Mouse (Mus musculus) ovary, postnatal 14 days (tissue): ENCODE measurements around the gene Nudt7.

Experiments
- DNase-seq: peaks from one replicate; pipeline ENCODE4 v3.0.0; 2022; ENCODE audit warnings: low spot score

Gene Nudt7

DNA sequence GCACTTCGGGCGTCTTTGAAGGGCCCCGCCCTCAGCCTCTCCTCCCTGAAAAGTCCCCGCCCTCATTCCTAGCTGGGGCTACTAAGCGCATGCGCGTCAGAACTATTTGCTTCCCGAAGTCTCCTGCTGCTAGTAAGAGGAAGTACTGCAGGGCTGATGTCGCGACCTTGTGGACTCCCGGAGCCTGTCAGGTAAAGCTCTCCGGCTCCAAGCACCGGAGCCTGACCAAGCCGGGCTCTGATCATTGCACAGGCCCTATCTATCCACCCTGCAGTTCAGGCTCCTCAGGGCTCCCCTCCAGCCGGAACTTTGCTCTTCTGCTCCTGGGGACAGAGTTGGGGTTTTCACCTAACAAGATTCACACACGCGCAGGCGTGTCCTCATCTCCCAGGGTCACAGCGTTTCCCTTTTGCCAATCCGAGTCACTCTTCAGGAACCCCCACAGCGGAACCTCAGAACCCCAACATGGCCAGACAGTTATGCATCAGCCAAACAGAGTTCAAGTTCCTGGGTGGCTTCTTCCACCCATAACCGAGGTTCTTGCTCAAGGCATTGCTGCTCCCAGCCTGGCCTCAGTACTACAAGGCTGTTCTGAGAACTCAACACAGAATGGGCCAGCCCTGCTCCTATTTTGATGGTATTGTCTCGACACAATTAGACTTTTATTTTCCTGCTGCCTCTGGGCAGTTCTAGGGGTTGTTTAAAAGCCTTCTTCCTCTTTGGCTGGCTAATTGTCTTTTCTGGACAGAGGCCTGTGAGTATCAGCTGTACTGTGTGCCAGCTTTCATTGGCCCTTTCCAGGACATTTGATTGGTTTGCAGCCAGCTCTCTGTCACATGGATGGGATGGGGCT, at the start of gene Nudt7:
Gene Nudt7 (plus strand): TSS at position 48 of the 853 bp plus-strand sequence.
- peak; percentile 79 for DNase-seq

DNA sequence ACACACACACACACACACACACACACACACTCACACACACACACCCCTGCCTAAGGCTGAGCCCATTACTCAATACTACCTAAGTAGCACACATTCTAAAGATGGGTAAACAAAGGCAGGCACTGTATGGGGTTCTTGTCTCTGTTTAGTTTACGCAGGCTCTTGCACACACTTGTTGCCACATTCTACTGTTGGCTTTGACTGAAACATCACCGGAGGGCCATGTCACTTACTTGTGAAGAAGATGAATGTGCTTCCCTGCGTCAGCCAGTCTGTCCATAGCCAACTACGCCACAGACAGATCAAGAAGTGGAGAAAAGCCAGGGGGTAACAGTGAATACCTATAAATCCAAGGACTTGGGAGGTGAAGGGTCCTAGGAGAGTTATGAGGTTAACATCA, 45.4 kb upstream of the Nudt7 start:
- no peak for DNase-seq

DNA sequence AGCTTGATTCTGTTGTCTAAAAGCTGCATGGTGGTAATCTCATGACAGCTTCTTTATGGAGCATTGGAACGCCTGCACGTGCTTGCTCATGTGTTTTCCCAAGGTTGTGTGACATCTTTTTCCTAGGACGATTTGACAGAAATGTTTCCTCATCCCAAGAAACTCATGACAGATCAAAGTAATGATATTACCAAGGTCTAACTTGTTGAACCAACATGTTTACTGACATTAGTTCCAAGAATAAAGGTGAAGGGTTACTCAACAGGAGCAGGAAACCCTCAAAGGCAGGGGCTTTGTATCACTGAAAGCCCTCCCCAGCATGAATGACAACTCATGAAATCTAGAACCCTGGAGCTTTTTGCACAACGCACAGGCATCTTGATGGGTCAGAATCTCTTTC, 42.6 kb upstream of the Nudt7 start:
- DNase-seq, result no peak

DNA sequence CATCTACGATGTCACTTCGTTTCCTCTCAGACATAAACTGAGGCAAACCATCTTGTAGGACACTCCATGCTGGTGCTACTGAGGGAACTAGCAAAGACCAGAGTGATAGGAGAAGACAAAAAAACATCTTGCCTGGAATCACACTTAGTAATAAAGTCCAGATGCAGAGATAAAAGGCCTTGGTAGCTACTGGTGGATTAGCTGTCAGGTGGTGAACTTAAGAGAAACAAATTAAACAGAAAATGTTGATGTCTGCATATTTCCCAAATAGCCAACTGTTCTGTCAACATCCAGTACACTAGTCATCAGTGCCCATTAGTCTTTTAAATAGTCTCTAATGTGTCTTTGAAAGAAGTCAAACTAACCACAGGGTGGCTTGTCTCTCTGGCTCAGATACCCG, 40.0 kb upstream of the Nudt7 start:
- no peak for DNase-seq

DNA sequence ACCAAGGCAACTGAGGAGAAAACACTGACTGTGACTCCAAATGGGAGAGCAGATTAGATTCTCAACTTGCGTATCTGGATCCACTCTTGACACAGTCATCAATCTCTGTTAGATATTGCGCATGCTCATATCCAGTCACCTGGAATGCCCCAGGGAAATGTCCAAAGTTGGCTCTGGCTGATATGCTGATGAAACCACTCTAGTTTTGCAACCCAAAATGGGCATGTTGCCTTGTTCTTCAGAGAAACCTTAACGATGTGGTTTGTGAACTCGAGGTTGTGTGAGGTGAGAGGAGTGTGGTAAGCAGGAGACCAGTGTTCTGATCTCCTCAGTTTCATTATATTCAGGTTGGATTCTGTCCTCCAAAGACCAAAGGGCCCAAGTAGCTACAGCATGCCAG, 38.8 kb upstream of the Nudt7 start:
- peak; percentile 14 for DNase-seq

DNA sequence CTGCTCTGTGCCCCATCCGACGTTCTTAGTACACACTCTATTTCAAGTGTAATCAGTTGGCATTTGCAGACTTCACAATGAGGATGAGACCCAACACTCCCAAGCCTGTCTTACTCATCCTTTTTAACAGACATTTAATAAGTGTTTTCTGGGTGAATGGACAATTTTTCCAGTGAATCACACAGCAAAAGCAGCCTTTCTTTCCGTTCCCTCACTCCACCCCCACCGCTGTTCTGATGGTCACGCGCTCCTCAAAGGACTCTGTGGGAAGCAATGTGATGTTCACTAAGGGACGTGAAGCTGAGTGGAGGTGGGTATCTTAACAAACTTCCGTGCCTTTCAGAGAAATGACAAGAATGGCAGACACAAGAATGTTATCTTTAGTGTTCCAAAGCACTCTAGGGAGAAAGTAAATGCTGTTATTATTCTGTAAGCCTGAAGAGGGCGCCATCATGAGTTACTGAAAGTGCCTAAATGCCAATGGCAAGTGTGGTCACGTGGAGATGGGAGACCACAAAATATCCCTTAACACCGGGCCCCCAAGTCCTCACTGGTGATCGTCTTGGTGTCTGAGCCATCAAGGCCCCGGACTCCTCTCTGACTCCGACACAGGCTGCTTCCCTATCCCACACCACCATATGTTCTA, 32.7 kb upstream of the Nudt7 start:
- no peak for DNase-seq

DNA sequence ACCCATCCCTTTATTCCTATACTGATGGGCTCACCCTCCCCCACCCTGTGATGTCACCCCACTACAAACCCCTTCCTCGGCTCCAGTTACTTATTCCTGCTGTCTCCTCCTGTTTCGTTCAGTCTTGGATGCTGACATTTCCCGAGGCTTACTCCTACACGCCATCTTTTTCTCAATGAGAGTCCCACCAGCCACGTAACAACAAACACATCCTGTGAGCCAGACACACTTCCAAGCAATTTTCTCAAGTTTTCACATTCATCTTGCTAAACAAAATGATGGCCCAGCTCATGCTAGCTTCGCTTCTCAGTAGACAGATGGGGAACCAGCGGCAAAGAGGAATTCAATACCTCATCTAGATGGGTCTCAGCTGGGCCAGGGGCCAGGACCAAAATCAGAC, 30.0 kb upstream of the Nudt7 start:
- DNase-seq, result no peak

DNA sequence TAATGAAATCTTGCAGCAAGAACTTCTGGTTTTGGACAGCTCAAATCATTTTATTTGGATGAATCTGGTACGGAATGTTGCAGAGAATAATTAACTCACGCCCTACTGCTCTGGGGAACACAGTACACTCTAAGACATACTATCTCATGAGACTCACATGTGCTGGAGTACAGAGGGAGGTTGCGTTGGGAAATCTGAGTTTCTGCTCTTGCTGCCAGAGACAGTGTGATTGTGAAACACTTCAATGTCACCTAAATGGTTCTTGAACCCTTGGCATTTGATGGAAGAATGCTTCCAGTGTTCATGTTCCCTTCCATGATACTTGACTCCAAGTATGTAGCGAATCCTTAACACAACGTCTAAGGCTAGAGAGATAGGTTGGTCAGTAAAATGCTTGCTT, 27.4 kb upstream of the Nudt7 start:
- no peak for DNase-seq

DNA sequence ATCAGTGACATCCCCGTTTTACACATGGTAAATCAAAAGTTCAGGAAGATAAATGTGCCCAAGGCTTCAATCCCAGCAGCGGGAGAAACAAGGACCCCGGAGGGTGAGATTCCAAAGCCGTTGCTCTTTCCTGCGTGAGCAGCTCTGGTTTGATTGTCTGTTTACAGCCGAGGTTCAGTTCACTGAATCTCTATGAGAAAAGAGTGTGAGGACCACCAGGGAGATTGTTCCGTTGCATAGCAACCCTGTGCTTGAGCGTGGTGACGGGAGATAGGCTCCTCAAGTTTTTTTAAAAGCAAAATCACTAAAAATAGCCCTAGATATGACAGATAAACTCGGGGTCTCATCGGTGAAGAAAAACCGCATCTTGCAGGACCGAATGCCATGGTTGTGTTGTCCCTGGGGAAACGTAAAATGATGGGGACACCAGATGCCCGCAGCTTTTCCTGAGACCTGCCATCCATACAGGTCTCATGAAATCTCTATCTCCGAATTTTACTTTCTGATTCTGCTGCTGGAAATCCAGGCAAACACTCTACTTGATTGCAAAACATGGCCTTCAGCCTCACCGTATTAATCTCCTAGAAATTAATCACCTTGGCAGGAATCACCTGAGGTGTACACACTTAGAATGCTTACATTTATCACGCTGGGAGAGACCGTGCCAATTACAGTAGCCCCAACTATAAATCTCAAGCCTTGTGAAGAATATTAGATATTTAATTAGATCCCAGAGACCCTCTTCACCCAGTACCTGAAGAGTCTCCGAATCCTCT, 23.8 kb upstream of the Nudt7 start:
- DNase-seq, result no peak

DNA sequence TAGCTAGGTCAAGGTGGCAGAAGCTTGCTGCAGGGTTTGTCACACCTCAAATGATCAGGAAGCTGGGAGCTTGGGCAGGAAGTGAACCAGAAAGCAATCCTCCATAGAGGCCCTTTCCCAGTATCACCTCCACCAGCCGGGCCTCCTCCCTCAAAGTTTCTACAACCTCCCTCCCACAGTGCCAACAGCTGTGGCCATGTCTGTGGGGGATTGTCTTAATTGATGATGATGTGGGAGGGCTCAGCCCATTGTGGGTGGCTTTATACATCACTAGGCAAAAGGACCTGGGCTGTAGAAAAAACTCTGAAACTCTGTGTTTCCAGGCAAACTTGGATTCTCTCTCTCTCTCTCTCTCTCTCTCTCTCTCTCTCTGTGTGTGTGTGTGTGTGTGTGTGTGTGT, 18.3 kb upstream of the Nudt7 start:
- no peak for DNase-seq

DNA sequence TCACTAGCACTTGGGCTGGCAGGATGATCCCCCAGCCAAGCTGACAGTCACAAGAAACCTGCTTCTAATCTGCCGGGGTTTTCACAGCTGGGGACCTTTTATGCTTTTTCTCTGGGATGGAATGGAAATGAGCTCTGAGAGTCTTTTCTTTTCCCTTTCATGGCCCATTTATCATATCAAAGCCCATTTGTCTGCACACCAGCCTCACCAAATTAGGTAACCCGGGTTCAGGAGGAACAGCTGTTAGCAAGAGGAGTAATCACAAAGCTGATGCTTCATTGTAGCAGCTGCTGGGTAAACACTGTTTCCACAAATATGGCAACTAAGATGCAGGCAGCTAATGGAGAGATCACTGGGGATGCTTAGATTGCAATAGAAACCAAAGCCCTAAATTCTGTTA, 17.3 kb upstream of the Nudt7 start:
- no peak for DNase-seq

DNA sequence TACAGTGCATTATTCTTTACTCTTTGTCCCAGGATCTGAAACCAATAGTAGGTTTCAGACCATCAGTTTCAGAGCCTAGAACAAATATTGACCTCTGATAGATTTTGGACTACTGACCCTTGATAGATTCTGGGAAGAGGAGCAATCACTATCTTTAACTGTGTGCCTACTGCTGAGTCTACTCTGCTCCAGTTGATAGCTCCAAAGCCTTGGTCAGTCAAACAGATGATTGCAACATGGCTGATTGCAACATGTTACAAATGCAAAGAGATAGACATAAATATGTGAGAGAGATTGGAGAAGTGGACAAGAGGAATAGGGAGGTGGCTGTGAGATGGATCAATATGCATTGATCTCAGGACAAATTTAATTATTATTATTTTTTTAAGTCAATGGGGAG, 15.9 kb upstream of the Nudt7 start:
- DNase-seq, result no peak

DNA sequence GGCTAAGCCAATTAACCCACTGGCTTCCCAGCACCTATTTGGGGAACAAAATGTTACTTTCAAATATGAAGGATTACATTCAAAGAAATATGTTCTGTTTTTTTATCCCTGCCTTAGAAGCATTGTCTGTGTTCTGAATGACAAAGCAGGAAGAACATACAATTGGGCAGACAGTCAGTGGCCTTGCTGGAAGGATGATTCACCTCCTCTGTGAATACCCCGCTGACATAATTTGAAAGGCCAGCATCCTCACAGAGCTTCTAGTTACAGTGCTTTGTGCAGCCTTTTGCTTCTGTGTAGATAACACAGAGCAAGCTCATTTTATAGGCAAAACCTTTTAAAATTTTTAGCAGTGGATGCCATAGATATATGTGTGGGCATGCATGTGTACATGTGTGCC, 11.6 kb upstream of the Nudt7 start:
- DNase-seq, result no peak

DNA sequence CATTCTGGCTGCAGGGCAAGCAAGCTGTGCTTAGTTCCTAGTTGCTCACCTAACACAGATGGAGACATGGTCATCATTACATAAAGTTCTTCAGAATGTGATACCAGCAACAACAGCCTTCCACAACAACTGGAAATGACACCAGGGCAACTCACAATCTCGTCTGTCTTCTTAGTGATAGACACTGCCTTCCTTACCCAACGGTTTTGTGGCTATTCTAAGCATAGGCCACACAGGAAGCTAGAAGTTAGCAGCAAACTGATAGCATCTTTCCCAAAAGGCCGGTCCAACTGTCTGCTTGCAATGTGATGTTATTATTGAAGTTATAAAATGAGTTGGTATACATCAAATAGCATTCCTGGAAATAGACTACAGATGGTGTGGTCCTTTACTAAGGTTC, 9.7 kb upstream of the Nudt7 start:
- no peak for DNase-seq

DNA sequence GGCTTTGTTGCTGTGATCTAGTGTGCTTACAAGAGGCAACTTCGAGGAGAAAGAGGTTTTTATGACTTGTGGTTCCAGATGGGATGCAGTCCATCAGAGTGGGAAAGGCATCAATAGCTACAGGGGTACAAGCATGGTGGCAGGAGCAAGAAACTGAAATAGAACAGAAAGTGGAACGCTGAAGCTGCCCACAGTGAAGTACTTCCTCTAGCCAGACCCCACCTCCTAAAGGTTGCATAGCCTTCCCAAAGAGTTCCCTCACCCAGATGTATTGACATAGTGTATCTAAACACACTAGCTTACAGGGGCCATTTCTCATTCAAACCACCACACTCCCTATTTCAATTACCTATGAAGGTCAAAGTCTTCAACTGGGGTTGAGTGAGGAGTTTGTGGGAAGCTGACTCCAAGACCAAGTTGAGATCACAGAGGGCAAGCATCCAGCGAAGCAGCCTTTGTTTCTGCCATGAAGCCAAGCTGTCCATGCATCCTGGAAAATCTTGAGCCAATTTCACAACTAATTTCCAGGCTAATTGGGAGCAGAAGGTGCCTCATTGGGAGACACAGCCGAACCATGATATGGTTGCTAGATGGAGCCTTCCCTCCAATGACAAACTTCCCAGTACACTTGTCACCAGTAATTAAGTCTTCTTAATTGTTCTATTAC, 9.1 kb upstream of the Nudt7 start:
- no peak for DNase-seq

DNA sequence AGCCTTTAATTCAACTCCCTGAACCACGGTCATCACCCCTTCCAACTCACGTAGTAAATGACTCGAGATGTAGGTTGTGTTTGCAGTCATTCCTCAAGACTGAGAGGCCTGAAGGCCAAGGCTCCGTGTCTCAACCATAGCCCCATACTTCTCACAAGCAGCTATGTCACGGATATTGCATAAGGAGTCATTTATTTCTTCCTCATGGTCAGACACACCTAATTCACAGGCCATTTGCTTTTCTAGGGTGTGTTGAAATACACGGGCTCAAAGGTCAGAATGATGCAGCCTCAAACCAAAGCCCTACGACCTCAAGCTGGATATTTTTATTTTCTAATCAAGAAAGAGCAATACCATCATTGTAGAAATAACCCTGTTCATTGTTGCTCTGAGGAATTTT, 2.5 kb upstream of the Nudt7 start:
- no peak for DNase-seq

DNA sequence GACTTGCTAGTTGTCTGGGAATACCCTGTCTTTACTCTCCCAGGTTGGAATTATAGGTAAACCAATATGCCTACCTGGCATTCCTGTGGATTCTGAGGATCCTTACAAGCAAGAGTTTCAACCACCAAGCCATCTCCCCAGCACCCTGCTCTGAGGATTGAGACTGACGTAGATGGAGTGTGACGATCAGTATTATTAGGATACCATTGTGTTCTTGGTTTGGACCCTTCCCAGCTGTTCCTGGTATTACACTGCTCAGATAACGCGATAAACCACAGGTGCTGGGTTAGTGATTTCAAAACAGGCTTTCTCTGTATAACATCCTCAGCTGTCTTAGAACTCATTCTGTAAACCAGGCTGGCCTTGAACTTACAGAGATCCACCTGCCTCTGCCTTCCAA, 1.9 kb upstream of the Nudt7 start:
- no peak for DNase-seq

DNA sequence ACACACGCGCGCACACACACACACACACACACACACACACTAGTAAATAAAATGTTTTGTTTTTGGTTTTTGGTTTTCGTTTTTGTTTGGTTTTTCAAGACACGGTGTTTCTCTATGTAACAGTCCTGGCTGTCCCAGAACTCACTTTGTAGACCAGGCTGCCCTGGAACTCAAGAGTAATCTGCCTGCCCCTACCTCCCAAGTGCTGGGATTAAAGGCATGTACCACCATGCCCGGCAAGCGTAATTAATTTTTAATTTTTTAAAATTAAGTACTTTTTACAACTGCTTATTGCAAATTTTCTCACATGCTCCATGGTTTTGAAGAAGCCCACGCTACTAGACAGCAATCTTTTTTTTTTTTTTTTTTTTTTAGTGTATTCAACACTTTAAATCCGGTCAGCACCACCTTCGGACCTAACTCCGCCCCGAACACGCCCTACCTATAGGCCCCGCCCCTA, 277 bp upstream of the Nudt7 start:
- no peak for DNase-seq

DNA sequence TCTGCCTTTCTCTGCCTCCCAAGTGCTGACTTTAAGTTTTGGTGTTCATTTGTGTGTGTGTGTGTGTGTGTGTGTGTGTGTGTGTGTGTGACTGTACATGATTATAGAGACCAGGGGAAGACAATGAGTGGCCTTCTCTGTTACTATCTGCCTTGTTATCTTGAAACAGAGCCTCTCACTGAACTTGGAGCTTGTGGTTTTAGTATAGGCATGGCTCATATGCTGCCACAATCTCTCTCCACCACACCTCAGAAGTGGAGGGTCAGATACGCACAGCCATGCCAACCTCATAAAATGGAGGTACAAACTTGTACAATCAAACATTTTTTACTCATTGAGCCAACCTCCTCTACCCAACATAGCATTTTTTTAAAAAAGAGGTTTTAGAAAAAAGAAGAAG, 3.4 kb downstream of the Nudt7 start:
- DNase-seq, result no peak

DNA sequence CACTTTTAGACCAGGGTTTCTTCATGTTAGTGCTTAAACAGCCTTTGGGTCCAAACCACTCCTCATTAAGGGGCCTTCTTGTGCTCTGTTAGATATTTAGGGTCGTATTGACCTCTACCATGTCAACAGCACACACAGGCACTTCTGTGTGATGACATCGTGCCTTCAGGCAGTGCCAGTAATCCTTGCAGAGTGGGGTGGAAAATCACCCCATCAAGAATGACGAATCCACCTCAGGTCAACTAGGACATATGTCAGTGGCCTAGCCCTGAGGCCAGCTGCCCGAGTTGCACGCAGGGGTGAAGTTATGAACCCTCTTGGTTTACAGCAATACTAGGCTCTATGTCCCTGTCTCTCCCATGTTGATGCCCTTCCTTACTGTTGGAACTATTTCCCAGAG, 3.8 kb downstream of the Nudt7 start:
- no peak for DNase-seq

DNA sequence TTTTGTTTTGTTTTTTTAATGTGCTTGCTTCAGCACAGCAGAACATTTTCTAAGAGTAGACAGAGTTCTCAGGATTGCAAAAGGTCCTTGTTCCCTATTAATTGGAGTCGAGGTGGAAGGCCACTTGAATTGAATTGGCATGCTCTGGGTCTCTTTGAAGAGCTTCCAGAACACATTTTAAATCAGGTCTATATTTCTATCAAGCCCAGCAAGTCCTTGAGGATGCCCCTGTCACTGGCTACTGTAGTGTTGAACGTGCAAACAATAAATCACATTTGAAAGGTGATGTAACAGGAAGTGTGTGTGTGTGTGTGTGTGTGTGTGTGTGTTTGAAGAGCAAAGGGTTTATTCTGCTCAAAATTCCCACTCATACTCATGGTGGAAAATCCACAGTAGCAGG, 7.1 kb downstream of the Nudt7 start:
- no peak for DNase-seq

DNA sequence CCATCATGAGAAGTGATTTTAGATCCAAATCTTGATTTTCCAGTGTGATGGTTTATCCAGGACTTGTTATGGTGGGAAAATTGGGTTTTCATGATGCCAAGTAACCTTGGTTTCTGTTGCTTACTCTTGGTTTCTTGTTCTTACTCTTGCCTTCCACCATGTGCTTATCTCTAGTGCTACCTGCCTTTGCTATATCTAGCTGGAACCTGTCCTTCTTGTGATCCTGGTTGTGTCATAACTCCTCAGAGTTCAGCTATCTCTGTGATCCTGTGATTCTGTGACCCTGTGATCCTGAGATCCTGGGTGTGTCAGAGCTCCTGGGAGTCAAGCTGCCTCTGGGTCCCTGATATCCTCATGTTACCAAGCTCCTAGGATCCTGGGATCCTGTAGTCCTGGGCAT, 8.8 kb downstream of the Nudt7 start:
- no peak for DNase-seq
